Mouse (Mus musculus): Measurements from ENCODE around the gene Cd27.
"Not testable (repeated sequence)": the region's sequence is repeated elsewhere in the genome, so short reads cannot be mapped to it uniquely, and the experiment has no call there.

Cd27 gene

DNA sequence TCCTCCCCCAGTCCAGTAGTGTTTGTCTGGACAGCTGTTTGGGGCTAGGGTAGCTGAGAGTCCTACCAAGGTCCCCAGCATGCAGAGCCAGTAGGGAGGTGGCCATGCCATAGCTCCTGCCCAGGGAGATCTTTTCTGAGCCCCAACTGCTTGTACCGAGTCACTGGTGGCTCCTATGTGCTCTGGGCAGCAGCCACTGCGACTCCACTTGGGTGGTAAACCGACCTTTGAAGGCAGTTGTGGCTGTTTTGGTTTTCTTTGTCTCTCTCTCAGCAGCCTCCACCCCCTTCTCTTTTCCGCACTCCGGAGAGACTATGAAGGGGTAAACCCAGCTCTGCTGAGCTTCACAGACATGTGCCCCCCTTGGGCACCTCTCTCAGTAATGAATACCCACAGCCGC, at the start of gene Cd27:
Cd27 (minus strand) TSS at position 229 of the 400 bp plus-strand sequence.
- no peak for DNase-seq (ENCODE audit: low spot score)

DNA sequence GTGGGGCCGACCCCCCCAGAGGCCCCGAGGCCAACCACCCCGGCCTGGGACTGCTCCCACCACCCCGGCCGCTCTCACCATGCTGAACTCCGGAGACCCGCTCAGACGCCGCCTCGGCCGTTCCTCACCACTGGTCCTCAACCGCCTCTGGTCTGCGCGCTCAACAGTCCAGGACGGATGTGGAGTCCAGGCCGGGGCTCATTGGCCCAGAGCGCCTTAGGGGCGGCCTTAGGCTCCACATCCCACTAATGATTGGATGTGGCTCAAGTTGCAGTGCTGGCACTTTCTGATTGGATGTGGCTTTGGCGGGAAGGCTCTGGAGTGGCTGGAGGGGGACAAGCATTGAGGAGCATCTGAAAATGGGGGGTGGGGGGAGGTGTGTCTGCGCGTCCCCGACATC, 49.1 kb upstream of the Cd27 start, which contains the start of gene Tuba3a:
Tuba3a (minus strand) TSS at position 153 of the 400 bp plus-strand sequence.
- no peak for DNase-seq (ENCODE audit: low spot score)

- no peak for DNase-seq (ENCODE audit: low spot score)
These were observed 47.9 kb upstream of the Cd27 start for GRCm38 (mm10) chr6:125284751-125285150.

DNA sequence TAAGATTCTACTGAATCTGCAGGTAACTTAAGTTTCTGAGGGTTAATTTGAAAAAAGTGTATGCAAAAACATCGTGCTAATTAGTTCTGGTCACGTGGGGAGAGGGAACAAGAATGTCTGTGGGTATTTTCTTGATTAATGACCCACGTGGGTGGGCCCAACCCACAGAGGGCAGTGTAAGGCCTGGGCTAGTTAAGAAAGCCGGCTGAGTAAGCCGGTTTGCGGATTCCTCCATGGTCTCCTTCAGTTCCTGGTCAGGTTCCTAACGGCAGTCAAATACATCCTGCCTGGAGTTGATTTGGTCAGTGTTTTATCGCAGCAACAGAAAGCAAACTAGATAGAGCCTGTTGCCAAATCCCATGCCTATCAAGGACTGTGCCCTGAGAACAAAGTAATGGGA, 47.4 kb upstream of the Cd27 start:
- no peak for DNase-seq (ENCODE audit: low spot score)

DNA sequence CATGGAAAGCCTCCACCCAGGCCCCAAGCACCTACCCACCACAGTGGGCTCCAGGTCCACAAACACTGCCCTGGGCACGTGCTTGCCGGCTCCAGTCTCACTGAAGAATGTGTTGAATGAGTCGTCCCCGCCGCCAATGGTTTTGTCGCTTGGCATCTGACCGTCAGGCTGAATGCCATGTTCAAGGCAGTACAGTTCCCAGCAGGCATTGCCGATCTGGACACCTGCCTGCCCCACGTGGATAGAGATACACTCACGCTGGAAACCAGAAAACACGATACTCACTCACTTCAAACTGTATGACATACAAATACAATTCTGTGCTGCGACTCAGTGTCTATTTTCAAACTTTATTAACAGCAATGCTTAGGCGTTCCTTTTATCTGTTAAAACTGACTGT, 45.9 kb upstream of the Cd27 start:
- not testable (repeated sequence) for DNase-seq (ENCODE audit: low spot score)

GRCm38 (mm10) chr6:125279729-125280128, 42.9 kb upstream of the Cd27 start:
- no peak for DNase-seq (ENCODE audit: low spot score)

DNA sequence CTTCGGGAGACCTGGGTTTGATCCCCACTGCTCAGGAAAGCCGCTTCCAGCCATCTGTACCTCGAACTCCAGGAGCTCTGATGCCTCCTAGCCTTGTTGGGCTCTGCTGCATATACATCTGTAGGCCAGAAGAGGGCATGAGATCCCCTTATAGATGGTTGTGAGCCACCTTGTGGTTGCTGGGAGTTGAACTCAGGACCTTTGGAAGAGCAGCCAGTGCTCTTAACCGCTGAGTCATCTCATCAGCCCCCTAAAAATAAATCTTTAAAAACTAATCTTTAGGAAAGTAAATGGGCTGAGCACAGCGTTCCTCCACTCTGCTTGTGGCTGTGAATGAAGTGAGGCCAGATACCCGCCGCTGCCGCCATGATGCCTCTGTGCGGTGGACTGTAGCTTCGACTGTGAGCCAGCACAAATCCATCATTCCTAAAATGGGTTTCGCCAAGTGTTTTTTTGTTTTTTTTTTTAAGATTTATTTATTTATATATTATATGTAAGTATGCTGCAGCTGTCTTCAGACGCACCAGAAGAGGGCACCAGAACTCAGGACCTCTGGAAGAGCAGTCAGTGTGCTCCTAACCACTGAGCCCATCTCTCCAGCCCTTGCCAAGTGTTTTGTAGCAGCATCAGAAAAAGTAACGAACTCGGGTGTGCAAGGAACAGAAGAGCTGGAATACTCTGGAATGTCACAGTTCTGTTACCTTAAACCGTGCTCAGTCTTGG, 38.2 kb upstream of the Cd27 start:
- no peak for DNase-seq (ENCODE audit: low spot score)

DNA sequence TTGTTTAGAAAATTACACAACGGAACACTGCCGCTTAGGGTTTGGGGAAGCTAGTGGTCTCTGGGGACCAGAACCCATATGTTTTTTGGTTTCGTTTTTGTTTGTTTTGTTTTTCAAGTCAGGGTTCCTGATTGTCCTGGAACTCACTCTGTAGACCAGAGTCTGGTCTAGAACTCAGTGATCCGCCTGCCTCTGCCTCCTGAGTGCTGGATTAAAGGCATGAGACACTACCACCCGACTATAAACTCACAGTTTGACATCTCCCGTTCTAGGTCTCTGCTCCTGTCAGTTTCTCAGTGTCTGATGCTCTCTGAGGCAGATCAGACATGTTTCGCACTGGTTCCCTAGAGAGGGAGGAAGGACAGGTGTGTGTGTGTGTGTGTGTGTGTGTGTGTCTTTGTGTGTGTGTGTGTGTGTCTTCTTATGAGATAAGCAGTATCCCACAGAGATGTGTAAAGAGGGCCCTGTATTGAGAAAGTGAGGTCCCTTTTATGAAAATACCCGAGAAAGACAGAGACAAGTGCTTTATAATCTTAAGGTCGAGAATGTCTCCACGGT, 35.5 kb upstream of the Cd27 start:
- DNase-seq (ENCODE audit: low spot score) = no peak

- peak; percentile 83 for DNase-seq (ENCODE audit: low spot score)
These were observed 34.8 kb upstream of the Cd27 start for GRCm38 (mm10) chr6:125271455-125272227.

DNA sequence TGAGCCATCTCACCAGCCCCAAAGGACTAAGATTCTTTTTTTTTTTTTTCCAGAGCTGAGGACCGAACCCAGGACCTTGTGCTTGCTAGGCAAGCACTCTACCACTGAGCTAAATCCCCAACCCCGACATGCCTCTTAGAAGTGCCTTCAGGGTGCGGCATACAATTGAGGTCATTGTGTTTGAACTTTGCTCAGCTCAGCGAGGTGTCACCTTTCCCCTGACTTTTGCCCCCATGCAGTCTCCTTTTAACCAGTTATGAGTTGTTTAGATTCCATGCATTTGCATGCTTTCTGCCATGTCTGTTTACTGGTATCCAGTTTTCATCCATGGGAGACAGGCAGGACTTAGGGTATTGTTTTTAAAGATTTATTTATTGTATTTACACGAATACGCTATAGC, 32.0 kb upstream of the Cd27 start:
- no peak for DNase-seq (ENCODE audit: low spot score)

DNA sequence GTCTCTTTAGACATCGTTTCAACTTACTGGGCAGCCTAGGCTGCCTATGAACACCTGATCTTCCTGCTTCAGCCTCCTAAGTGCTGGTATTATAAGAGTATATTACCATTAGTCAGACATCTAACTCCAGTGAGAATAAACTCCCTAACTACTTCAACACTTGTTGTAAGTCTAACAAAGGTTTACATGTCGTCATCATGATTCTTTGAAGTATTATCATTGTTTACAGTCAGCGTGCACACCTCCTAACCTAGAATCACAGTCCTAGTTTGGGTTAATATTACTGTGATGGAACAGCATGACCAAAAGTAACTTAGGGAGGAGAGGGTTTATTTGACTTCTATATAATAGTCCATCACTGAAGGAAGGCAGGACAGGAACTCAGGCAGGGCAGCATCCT, 30.7 kb upstream of the Cd27 start:
- DNase-seq (ENCODE audit: low spot score) = no peak

DNA sequence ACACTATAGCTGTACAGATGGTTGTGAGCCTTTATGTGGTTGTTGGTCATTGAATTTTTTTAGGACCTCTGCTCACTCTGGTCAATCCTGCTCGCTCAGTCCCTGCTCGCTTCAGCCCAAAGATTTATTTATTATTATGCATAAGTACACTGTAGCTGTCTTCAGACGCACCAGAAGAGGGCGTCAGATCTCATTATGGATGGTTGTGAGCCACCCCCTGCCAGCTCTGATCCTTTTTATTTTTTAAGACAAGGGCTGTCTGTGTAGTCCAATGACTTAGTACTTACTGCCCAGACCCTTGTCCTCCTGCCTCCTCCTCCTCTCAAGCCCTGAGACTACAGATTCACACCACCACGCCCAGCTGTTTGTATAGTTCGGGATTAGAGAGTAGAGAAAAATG, 29.8 kb upstream of the Cd27 start:
- DNase-seq (ENCODE audit: low spot score) = not testable (repeated sequence)

DNA sequence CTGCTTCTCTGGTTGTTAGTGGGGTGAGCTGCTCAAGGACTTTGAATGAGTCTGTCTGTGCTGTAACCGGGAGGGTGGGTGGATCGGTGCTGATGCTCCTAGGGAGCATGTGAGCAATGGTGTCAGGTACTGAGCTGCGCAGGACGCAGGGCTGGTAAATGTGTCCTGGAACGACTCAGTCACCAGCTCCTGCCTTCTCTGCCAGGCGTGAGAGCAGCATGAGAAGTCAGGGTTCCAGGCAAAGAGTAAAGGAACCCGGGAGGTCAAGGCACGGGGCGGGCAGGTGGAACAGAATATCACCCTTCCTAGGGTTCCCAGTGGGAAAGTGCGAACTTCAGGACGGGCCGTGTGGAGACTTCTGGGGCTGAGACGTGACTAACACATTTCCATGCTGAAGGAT, 29.3 kb upstream of the Cd27 start:
- no peak for DNase-seq (ENCODE audit: low spot score)

GRCm38 (mm10) chr6:125265239-125265638, 28.4 kb upstream of the Cd27 start:
- no peak for DNase-seq (ENCODE audit: low spot score)

GRCm38 (mm10) chr6:125264219-125264618, 27.4 kb upstream of the Cd27 start:
- DNase-seq (ENCODE audit: low spot score) = no peak

DNA sequence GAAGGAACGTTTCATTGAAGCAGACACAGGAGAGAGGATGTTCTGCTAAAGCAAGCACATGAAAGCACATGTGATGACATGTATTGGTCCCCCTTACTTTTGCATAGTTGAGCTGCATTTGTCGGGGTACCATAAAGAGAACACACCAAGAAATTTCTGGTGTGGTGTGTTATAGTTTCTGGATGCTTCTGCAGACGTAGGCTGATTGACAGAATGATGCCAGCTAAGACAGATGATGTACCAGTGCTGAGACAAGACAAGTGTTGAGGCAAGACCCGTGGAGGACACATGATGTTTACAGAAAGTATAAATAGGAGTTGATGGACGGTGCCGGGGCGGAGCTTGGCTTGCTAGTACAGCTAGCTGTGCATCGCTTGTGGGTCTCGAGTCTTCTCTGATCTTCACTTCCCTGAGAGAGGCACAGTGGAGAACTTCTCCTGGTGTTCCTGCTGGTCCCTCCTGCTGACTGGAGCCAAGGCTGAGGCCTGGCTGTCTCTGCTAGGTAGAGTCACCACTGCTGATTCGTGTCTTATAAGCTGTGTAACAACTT, 23.3 kb upstream of the Cd27 start:
- no peak for DNase-seq (ENCODE audit: low spot score)

DNA sequence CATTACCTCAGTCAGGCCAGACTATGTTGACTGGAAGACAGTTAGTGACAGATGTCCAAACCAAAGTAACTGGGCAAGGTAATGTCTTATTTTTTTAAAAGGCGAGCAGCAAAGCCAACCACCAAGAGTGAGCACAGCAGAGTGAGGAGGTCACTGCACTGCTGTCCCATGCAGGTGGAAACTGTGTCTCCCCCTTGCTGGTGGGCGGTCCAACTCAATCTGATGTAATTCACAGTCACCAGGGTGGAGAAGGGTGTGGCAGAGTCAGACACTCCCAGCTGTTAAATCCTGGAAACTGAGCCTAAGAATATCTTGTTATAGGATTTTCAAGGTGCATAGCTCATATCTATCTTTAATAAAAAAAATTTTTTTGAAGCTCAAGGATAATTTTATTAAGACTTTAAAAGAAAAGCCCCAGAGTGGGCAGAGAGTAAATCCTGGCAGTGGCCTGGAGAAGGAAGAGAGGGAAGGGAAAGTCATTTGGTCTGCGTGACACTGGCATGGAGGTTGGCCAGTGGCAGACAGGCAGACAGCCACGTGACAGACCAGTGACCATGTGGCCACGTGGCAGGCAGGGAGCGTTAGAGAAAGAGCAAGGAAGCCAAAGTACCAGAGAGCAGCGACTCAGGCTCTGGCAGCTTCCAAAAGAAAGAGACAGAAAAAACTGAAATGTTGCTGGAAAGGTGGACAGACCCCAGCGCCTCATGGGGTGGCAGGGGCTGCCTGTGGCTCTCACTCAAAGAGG, 19.6 kb upstream of the Cd27 start:
- DNase-seq (ENCODE audit: low spot score) = no peak

DNA sequence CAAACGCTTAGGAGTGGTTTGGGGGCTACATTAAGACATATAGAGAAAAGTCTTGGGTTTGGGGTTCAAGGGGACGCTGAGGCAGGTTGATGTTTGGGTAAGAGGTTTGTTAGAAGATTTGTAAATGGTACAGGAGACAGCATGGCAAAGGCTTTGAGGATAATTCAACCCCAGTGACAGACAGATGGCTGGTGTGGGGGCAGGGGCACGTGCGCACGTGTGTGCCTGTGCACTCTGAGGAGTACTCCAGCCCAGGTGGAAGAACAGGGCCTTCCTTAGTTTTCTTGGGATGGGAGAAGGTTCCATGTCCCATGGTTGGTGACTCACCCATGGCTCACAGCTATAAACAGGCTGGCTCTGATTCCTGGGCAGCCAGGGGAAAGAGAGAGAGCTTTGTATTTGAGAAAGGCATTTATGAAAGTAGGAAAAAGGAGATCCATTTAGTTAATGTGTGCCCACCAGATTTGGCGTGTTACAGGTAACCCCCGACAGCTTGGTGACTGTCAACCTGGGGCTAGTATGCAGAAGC, 18.8 kb upstream of the Cd27 start:
- no peak for DNase-seq (ENCODE audit: low spot score)

DNA sequence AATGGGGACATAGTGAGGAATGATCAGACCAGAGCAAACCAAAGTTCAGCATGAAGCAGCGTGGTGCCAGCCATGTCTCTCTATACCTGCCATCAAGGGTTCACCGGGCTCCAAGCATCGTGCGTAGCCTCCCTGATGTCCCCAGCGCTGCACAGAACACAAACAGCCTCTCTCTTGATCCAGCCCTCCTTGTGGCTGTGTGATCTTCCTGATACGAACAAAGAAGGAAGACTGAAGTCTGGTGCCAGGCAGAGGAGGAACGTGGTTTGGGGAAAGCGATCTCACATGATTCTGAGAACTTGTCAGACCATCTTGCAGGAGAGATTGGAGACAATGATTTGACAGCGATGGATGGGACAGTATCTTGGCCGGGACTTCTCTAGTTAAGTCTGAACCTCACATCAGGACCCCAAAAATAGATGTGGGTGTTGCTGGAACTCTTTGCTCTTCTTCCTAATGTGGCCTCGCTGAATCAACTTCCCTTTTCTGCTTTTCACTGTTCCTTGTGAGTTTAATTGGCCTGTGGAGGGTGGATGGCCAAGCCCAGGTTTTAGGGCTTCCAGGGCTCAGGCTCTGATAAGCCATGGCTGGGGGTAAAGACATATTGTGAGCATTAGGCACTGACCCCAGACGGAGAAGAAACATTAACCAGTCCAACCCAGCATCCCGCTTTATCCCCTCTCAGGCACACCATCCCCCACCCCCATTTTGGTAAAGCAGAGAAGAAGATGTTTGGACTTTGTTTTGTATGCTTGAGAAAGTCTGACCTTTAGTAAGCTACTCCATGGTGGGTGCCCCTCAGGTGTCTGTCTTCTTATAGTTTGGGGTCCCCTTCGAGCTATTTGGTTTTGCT, 17.3 kb upstream of the Cd27 start:
- DNase-seq (ENCODE audit: low spot score) = no peak

- DNase-seq (ENCODE audit: low spot score) = no peak
These were observed 15.9 kb upstream of the Cd27 start for GRCm38 (mm10) chr6:125252711-125253110.

- DNase-seq (ENCODE audit: low spot score) = no peak
These were observed 15.5 kb upstream of the Cd27 start for GRCm38 (mm10) chr6:125252285-125252684.
